Mouse (Mus musculus) heart, embryonic 13.5 days (tissue): ENCODE data around the gene Zmym2. TPM values are rescaled to one million over a fixed set of nuclear protein-coding genes. Genes with fewer than 3 reads are reported as not detected.

ENCODE experiments used
- polyA plus RNA-seq: library from polyadenylated mRNA; unstranded; fragments of >200 nt; fragmentation: Nextera tagmentation; extraction: Ambion mirVana; gene quantifications from 2 replicates; pipeline ENCODE4 v1.2.1, GENCODE M21; 2015

Zmym2 gene
- polyA plus RNA-seq, 1 experiment from 2014 or later = 30.9 TPM

Other genes starting within 250 kb of the Zmym2 start
- gene Mphosph8, start 218.4 kb upstream of the Zmym2 start, polyA plus RNA-seq = 25.2 and 25.8 TPM in 2 replicates
- 21.0 and 21.4 TPM in 2 replicates for gene Pspc1, start 108.3 kb upstream of the Zmym2 start, polyA plus RNA-seq
- gene Zmym5, start 74.9 kb upstream of the Zmym2 start, polyA plus RNA-seq = 14.7 and 15.8 TPM in 2 replicates
- 19.9 and 23.8 TPM in 2 replicates for gene Gja3, start 171.4 kb downstream of the Zmym2 start, polyA plus RNA-seq
- 0.15 and 0.31 TPM in 2 replicates for gene Gjb2, start 218.0 kb downstream of the Zmym2 start, polyA plus RNA-seq
- gene Gm4491, start 229.2 kb downstream of the Zmym2 start, polyA plus RNA-seq = not detected in 2 replicates
- gene Gjb6, start 247.0 kb downstream of the Zmym2 start, polyA plus RNA-seq = 0.10 and 0.27 TPM in 2 replicates